Mouse (Mus musculus) erythroblast, embryonic 14.5 days (primary cell): Measurements from ENCODE around the gene Cpm.

Source experiments
- GATA1 ChIP-seq: IDR thresholded peaks from 2 replicates; pipeline ENCODE4 v1.6.1; 2012; ENCODE audit warnings: low read length, inconsistent platforms, mixed read lengths
- TAL1 ChIP-seq: IDR thresholded peaks from 3 replicates; pipeline ENCODE4 v1.6.1; 2012; ENCODE audit warnings: low read length, inconsistent platforms, mixed read lengths

GRCm38 (mm10) chr10:117640595-117641078 is 11.3 kb downstream of the Cpm start:
- no peak for TF ChIP-seq GATA1
- TF ChIP-seq TAL1 = no peak
